Comparison of ENCODE assay signal across 8 mouse cellular contexts in the genomic region with DNA sequence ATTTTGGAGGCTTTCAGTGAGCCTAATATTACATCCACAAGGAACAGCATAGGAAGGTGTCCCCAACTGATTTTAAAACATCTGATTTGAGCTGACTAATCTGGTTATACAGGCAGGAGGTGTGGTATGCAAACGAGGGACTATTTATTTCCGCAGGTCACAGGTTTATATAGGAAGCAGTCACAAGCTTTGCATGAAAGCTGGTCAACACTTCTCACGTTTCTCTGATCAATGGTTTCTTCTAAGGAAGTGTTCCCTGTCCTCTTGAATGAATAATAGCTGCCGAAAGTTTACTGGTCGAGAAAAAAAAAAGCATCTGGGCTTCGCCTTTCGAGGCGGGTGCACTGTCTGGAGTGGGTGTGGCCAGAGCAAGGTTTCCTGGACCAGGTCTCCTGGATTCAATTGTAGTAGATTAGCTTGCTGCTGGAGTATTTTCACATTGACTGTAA. TPM values are rescaled to one million over a fixed set of nuclear protein-coding genes. Genes with fewer than 3 reads are reported as not detected.
DNase-seq lines count a peak whose midpoint lies in the region; ATAC-seq and TF ChIP-seq lines count a peak whose summit lies in the region.

No protein-coding gene starts in this region.

- no peaks in the 10 kb centered on the region for H3K27me3 ChIP-seq in hindbrain, postnatal 0 days (ENCODE audit: insufficient read depth, low read length)
- no peaks in the 10 kb centered on the region for H3K27me3 ChIP-seq in liver, embryonic 11.5 days (replicated peaks; ENCODE audit: control insufficient read depth, insufficient read depth, low read length)
- no peaks in the 10 kb centered on the region for H3K27me3 ChIP-seq in myocyte (ENCODE audit: control insufficient read depth, insufficient read depth, insufficient read length)

- H3K36me3 ChIP-seq in hindbrain, postnatal 0 days (ENCODE audit: insufficient read depth, low read length), result peaks cover 6% of the 10 kb centered on the region
- peaks cover 9% of the 10 kb centered on the region for H3K36me3 ChIP-seq in liver, embryonic 11.5 days (ENCODE audit: control insufficient read depth, insufficient read depth, low read length)
- H3K36me3 ChIP-seq in myocyte (ENCODE audit: control insufficient read depth, insufficient read depth), result peaks cover 11% of the 10 kb centered on the region

- no peak for TF ChIP-seq POLR2A in myocyte (IDR thresholded peaks at IDR 0.05; ENCODE audit: insufficient read length, low read depth)

- peaks cover 21% of the 10 kb centered on the region for H3K79me2 ChIP-seq in myocyte (ENCODE audit: control insufficient read depth, insufficient read depth)

- DNase-seq in 3T3-L1 (ENCODE audit: low read depth, low spot score), result peak; percentile 41
- peak; percentile 3 for DNase-seq in hindbrain, postnatal 0 days (ENCODE audit: low spot score)
- DNase-seq in liver, embryonic 11.5 days (ENCODE audit: low spot score), result no peak
- DNase-seq in gastrocnemius, postnatal 10 days, result no peak

- peak overlapping the region; percentile 70 for H3K4me2 ChIP-seq in hindbrain, postnatal 0 days (ENCODE audit: low read depth, low read length)
- H3K4me2 ChIP-seq in liver, embryonic 11.5 days, result peak overlapping the region; percentile 85
- peak overlapping the region; percentile 83 for H3K4me2 ChIP-seq in myocyte (ENCODE audit: low read depth)

- no peaks in the 10 kb centered on the region for H3K9me3 ChIP-seq in hindbrain, postnatal 0 days (ENCODE audit: low read length)
- H3K9me3 ChIP-seq in liver, embryonic 11.5 days (ENCODE audit: control insufficient read depth, low read length), result no peaks in the 10 kb centered on the region

- peaks cover 14% of the 10 kb centered on the region for H3K4me1 ChIP-seq in hindbrain, postnatal 0 days (ENCODE audit: insufficient read depth, low read length)
- H3K4me1 ChIP-seq in liver, embryonic 11.5 days (replicated peaks; ENCODE audit: control insufficient read depth, insufficient read depth, low read length), result 0 out of 2 replicates have a peak, but pooled peaks cover 6% of the 10 kb centered on the region

- H3K4me3 ChIP-seq in hindbrain, postnatal 0 days (ENCODE audit: low read length), result peak overlapping the region; percentile 83
- H3K4me3 ChIP-seq in liver, embryonic 11.5 days (ENCODE audit: low read depth, low read length), result peak overlapping the region; percentile 87
- peak overlapping the region; percentile 35 for H3K4me3 ChIP-seq in myocyte

- H3ac ChIP-seq in myocyte (ENCODE audit: control insufficient read depth, insufficient read length), result no peak overlapping the region

- TF ChIP-seq CTCF in hindbrain, postnatal 0 days (IDR thresholded peaks at IDR 0.05; ENCODE audit: low read depth), result no peak

- WGBS in hindbrain, postnatal 0 days, result 23% methylated on average over 8 of the region's 8 CpGs
- WGBS in liver, embryonic 11.5 days, result 13% methylated on average over 8 of the region's 8 CpGs

- ATAC-seq in CD4-positive, CD25-positive, alpha-beta regulatory T cell, adult 4 months, result peak; percentile 61
- 0 out of 2 replicates have a peak, but pooled peaks have one; percentile 42 for ATAC-seq in erythroblast, adult 5-6 weeks (replicated peaks; ENCODE audit: low FRiP score, poor library complexity, severe bottlenecking)
- no peak for ATAC-seq in hindbrain, postnatal 0 days
- ATAC-seq in liver, embryonic 11.5 days (replicated peaks; ENCODE audit: low FRiP score), result no peak
- ATAC-seq in frontal cortex, adult (ENCODE audit: low TSS enrichment), result no peak

- 0 out of 2 replicates have a peak overlapping the region, but pooled peaks have one; percentile 91 for H3K9ac ChIP-seq in hindbrain, postnatal 0 days (replicated peaks; ENCODE audit: low read length)
- H3K9ac ChIP-seq in liver, embryonic 11.5 days (ENCODE audit: low read depth, low read length), result no peak overlapping the region

- 0 out of 2 replicates have a peak overlapping the region, but pooled peaks have one; percentile 15 for H3K27ac ChIP-seq in hindbrain, postnatal 0 days
- H3K27ac ChIP-seq in liver, embryonic 11.5 days (ENCODE audit: low read depth, low read length), result no peak overlapping the region

TF ChIP-seq in myocyte, 11 proteins besides CTCF, POLR2A, EP300 and RAD21:
- TF ChIP-seq E2F4 (IDR thresholded peaks at IDR 0.05; ENCODE audit: insufficient read depth) (no peak), SRF (IDR thresholded peaks at IDR 0.05; ENCODE audit: control insufficient read depth, insufficient read length, low read depth) (no peak), TCF3 (IDR thresholded peaks at IDR 0.05; ENCODE audit: insufficient read length, low read depth) (no peak), USF1 (IDR thresholded peaks at IDR 0.05; ENCODE audit: low read depth) (no peak), MYOG (IDR thresholded peaks at IDR 0.05; ENCODE audit: control insufficient read depth in 1 of 3, insufficient read depth in 1 of 3, insufficient read length in 2 of 3, low read depth in 2 of 3) (no peak), MYOD1 (IDR thresholded peaks at IDR 0.05; ENCODE audit: control insufficient read depth in 1 of 3, insufficient read length in 2 of 3, low read depth in 2 of 3) (no peak), REST (IDR thresholded peaks at IDR 0.05; ENCODE audit: insufficient read depth, insufficient read length) (no peak), TCF12 (IDR thresholded peaks at IDR 0.05; ENCODE audit: insufficient read depth, poor library complexity, severe bottlenecking) (no peak), POLR2AphosphoS2 (IDR thresholded peaks at IDR 0.05; ENCODE audit: insufficient read length, low read depth) (no peak), MAX (IDR thresholded peaks at IDR 0.05; ENCODE audit: low read depth) (no peak), CEBPB (IDR thresholded peaks at IDR 0.05; ENCODE audit: insufficient read depth, poor library complexity, severe bottlenecking) (no peak)

RNA-seq across cellular contexts. Expression of a gene that starts 1.0 kb away (rescaled TPM):
- 1 to 10 TPM; 2.0 to 2.6 TPM for polyA plus RNA-seq in CD4-positive, CD25-positive, alpha-beta regulatory T cell, adult 4 months (2017; shearing (Covaris generic))
- total RNA-seq in erythroblast, adult 5-6 weeks (2015; ENCODE audit: low replicate concordance), result 0.77 and 0.84 TPM in 2 replicates
- total RNA-seq in erythroblast, adult 5-6 weeks (2017; ENCODE audit: low replicate concordance), result 0.34 and 4.7 TPM in 2 replicates
- total RNA-seq in hindbrain, postnatal 0 days (2014; rRNA removed), result 54.3 and 65.2 TPM in 2 replicates
- 12.6 TPM in 2 replicates for polyA plus RNA-seq in hindbrain, postnatal 0 days (2015; fragmentation: Nextera tagmentation; extraction: Ambion mirVana)
- polyA plus RNA-seq in liver, embryonic 11.5 days (2014; fragmentation: Nextera tagmentation; extraction: Ambion mirVana), result 1.9 and 2.0 TPM in 2 replicates
- polyA plus RNA-seq in myocyte (2012; fragmentation: generic; extraction: Trizol), result 11.1 TPM
- 10 to 100 TPM; 11.0 to 16.9 TPM for total RNA-seq in gastrocnemius, postnatal 10 days (2021)

Comparison
In these comparisons a context has a peak if more than half of its experiments do, and no peak if none do; other contexts are left out.
1. DNase-seq: peak in 3T3-L1 (single experiment) and hindbrain, postnatal 0 days (single experiment); none in liver, embryonic 11.5 days (single experiment) and gastrocnemius, postnatal 10 days (single experiment).
2. ATAC-seq: peak in CD4-positive, CD25-positive, alpha-beta regulatory T cell, adult 4 months (single experiment) and erythroblast, adult 5-6 weeks (single experiment); none in hindbrain, postnatal 0 days (single experiment), liver, embryonic 11.5 days (single experiment) and frontal cortex, adult (single experiment).
3. H3K4me3 ChIP-seq: peak in every context shown above with its lines; median percentile 87 in liver, embryonic 11.5 days; 83 in hindbrain, postnatal 0 days; 35 in myocyte.
4. Peak in every context shown above with its lines, with median percentiles within 50 percentile points of each other: H3K4me2 ChIP-seq.